Mouse (Mus musculus): ENCODE measurements around the gene Rasal2.

- 0 out of 2 replicates have a peak, but pooled peaks have one; percentile 6 for TF ChIP-seq CTCF (conservative IDR thresholded peaks at IDR 0.05; ENCODE audit: low read length)
- no peak for TF ChIP-seq POU5F1 (IDR thresholded peaks at IDR 0.05; ENCODE audit: borderline replicate concordance, low read length)
Observed at GRCm38 (mm10) chr1:157280781-157281180, 131.6 kb downstream of the Rasal2 start.

Measured in E14TG2a.4 (cell line).